Mouse (Mus musculus) cerebellum, postnatal 25 days (tissue): Measurements from ENCODE around the gene Itprid2.
"Not testable (repeated sequence)": the region's sequence is repeated elsewhere in the genome, so short reads cannot be mapped to it uniquely, and the experiment has no call there.

ENCODE experiments used
- DNase-seq, 2 experiments: peaks; one replicate each; pipeline ENCODE4 v3.0.0; 2021; ENCODE audit warnings: mixed read lengths in 2 of 2

Gene Itprid2

DNA sequence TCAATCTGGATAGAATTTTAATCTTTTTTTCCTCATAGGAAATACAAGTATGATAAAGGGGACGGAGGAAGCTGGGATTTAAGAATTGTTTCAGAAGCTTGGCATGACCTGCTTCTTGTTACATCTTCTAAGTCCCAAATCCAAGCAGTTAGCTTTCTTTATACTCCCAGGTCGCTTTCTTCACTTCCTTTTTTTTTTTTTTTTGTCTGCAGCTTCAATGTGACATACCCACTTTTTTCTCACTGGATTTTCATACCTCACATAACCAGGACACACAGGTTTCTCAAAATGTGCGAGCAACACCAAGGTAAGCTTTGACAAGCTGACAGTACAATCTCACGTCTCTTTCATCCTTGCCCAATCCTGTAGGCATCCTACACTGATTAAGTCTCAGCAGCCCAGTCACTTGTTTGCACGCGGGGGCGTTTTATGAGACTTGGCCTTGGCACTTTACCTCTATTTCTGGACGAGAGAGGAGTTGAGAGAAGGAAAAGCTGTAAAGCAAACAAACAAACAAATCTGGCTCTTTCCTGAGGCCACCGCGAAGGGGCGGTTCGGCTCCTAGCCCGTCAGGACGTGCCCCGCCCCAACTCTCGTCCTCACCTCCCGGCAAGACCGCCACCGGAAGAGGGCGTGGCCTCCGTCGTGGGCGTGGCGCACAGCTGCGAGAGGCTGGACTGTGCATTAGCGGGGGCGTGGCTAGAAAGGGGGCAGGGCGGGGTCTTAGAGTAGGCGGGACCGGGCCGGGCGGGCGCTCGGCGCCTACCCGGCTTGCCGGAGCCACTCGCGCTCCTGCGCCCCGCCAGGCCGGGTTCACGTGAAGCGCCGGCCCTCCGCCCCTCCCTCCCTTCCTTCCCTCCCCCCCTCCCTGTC lies at the start of gene Itprid2:
Itprid2 (plus strand) TSS at position 825 of the 873 bp plus-strand sequence.
- peak; percentile 97 to 100 for DNase-seq

DNA sequence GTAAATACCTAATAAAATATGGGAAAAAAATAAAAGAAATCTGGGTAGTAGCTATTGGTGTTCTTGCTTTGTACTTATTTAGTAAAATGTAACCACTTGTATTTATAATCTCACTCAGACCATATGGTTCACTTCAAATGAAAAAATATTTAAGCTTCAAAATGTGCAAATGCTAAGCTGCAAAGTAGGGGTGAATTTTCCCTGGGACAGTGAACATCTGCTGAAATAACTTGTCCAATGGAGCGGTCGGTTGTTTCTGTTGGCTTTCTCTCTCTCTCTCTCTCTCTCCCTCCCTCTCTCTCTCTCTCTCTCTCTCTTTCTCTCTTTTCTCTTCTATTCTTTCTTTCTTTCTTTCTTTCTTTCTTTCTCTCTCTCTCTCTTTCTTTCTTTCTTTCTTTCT lies 39.0 kb upstream of the Itprid2 start:
- DNase-seq, result no peak

DNA sequence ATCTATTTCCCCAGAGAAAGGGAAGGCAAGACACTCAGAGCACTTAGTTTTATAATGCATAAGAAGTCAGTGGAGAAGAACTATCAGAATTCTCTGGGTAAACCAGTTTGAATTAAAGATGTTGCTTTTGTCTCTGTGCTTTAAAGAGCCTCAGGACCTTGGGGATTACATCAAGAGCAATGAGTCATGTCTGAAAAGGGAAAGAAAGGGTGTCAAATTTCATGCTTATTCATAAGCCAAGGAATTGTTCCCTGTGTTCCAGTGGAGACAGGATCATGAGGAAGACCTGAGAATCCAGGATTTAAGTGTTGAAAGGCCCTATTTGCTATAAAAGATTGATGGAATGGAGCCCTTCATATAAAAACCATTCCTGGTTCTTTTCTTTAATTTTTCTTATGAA lies 38.1 kb upstream of the Itprid2 start:
- DNase-seq, result no peak

DNA sequence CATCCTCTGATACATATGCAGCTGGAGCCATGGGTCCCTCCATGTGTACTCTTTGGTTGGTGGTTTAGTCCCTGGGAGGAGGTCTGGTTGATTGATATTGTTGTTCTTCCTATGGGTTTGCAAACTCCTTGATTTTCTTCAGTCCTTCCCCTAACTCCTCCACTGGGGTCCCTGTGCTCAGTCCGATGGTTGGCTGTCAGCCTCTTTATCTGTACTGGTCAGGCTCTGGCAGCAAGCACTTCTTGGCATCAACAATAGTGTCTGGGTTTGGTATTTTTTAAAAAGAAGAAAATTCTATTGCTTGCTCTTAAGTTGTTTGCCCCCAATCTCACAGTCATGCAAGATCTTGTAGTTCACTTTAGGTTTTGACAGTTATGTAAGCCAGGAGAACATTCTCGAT lies 34.0 kb upstream of the Itprid2 start:
- DNase-seq, result not testable (repeated sequence)

DNA sequence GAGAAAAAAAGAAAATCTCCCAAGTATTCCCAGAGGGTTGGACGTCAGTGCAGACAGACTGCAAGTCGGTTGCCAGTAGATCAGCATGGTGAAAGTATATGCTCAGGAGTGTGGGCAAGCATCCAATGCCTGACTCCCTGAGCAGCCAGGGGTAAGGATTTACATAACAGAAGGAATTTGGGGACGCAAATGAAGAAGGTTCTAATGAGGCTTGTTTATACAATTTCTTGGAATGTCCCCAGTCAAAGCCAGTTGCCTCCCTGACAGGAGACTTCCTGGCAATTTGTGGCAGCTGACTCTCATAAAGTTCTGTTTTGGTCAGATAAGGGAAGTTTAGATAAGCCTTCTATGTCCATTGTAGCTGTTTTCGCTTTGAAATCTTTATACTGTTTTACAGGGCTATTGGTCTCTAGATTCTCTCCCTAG lies 33.4 kb upstream of the Itprid2 start:
- peak; percentile 28 to 57 for DNase-seq

DNA sequence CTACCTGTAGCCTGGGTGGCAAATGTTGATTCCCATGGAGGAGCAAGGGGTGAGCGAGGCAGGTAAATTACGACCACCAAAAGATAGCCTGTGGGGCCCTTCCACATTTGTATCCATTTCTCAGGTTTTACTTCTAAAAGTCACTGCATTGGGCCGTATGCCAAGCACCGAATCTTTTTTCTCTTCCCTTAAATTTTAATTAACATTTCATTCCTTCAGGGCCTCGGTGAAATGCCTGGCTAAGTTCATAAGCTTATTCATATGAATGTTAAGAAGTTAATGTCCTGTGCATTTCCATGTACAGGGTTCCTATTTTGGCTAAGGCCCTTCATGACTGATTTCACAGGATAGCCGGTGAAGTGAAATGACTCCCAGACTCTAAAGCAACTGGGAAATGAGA lies 32.8 kb upstream of the Itprid2 start:
- peak in 1 of 2 experiments; percentile 5 for DNase-seq

DNA sequence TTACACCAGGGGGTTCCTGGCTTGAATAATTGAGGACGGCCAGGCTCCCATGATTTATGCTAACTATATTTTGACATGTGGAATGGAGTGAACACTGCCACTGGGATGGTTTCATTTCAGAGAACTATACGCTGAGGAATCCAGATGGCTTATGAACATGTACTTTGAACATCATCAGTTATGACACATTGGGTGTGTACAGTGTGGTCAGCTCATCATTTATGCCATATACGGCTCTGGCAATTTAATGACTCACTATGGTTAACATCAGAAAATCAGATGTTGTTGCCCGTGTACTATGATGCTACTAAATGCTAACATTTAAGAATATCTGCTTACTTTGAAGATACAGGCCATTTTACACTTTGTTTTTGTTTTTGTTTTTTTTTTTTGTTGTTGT lies 31.8 kb upstream of the Itprid2 start:
- no peak for DNase-seq

DNA sequence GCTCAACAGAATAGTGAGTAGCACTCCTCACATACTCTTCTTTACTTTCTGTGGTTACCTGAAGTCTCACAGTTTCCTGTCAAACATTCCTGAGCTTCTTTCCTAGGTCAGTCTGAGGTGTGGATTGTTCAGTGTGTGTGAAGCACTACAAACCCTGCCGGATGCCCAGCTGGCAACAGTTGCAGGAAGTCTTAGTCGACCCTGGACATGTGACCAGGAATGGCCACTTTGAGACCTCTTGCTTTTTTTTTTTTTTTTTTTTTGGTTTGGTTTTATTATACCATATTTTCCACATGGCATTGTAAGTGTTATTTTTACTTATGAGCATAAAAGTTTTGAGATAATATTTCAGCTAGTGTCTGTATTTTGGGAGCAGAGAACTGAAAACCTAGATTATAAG lies 29.1 kb upstream of the Itprid2 start:
- DNase-seq, result no peak

DNA sequence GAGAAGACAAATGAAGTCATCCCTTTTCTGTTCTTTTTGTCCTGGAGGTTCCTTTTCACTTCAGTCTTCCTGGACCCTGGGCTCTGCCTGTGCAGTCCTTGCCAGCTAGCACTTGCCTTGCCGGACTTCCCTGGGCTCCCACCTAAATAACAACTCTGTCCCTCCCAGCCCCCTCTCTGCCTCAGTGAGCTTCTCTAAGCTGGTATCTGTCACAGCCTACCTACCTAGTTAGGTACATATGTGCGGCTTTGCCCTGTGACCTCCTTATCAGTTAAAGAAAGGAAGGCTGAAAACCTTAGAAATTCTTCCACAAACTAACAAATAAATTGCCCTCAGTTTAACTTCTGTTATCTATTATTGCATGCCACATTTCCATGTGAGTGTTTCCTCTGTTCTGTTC lies 28.0 kb upstream of the Itprid2 start:
- no peak for DNase-seq

DNA sequence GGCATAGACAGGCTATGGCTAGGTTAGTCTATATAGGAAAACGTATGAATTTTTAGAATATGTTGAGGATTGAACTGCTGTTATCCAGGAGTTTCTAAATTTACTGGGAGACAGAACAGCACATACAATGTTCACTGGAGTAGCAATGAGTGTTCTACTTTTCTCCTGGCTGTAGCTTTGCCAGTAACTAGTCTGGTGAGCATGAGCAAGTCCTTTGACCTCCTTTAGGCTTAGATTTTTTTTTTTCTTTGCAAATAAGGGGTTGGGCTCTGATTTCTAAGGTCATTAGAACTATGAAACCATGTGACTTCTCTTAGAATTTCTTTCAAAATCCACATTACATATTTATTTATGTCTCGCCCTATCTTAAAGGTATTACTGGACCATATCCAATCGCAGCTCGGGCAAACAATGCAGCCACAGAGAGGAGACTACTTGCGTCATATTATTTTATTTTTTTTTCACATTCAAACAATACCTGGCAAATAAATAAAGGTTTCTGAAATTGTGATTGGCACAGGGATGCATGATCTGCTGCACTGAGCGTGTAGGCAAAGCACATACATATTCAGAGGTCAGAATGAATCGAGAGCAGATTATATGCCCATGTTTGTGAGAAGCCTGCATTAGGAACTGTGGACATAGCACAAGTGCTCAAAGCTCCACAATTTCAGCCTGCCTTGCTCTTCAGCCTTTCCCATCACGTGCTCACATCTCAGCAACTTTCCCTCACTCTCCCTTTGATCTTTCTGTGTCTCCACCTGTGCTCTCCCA lies 26.7 kb upstream of the Itprid2 start:
- no peak for DNase-seq

DNA sequence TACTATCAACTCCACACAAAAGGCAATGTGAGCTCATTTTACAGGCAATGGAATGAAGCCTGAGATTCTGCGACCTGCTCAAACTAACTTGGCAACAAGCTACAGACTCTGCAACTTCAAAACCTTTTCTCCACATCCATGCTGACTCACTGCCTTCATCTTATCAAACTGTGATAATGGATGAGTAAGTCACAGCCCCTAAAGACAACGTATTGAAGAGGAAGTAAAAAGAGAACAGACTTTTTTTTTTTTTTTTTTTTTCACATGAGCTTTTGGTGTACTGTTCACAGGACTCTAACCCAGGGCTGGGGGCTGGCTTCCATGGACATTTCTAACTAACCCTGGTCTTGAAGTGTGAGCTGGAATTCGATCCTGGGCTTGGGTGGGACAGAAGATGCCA lies 24.3 kb upstream of the Itprid2 start:
- no peak for DNase-seq

DNA sequence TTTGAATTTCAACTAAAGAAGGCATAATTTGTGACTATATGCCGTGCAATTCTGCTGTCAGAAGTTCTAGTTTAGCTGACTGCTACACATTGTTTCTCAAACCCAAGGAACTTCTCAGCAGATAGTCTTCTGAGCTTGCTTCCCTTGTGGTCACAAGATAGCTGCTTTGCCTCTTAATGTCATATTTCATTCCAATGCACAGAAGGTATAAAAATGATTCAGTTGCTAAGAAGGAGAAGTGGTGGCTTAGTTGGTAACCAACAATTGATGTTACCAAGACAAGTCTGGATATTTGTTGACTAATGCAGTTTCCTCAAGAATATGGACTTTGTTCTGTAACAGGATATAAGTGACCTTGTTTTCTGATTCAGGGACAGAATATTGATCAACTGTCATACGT lies 17.0 kb upstream of the Itprid2 start:
- DNase-seq, result no peak

DNA sequence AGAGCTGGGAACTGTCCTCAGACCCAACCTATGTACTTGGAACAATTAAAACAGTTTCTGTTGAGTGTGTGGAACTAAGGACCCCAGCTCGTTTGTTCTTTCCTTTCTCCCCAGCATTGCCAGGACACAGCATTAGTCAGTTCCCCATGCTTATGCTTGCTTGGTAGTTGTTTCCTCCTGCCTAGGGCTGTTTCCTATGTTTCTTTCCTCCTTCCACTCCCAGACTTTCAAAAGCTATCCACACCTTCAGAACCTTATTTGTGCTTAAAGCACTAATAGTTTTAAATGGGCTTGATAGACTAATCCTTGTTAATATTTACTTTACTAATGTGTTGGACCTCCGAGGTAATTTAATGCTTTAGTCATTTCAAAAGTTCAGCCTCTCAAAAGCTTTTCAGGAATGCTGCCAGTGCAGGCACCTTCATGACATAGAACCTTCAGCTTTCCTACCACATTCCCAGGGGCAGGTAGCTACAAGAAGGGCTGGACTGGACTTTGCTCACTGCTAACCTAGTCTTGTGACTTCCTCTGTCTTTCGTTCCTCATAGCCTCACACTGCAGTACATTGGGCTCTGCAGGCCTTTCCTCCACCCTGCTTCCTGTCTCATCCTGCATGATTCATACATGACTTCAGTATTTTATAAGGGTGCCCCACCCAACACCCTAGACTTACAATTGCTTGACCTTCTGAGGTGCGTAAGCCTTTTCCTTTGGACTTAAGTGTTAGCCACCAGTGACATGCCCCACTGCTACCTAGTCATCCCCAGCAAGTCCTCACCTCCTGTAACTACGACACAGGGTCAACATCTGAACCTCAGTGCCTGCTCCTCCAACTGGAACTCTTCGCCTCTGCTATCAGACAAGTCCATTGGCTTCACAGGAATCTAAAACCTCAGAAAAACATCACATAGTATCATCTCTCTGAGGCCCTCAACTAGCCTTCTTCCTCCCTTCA lies 16.3 kb upstream of the Itprid2 start:
- DNase-seq, result no peak

DNA sequence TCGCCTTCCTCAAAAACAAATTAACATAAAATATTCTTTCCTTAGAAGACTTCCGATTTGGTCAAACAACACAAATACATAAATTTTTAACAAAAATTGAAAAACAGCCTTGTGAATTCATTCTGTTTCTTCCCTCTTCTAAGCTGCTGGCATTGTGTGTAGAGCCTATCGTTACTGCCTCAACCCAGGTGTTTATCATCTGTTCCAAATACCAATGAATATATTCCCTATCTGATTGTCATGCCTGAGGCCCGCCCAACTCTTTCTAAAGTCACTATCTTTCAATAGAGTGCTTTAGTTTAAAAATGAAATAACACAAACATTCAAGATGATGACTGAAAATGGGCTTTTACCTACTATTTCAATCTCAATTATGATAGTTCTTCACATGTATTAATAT lies 11.9 kb upstream of the Itprid2 start:
- no peak for DNase-seq

DNA sequence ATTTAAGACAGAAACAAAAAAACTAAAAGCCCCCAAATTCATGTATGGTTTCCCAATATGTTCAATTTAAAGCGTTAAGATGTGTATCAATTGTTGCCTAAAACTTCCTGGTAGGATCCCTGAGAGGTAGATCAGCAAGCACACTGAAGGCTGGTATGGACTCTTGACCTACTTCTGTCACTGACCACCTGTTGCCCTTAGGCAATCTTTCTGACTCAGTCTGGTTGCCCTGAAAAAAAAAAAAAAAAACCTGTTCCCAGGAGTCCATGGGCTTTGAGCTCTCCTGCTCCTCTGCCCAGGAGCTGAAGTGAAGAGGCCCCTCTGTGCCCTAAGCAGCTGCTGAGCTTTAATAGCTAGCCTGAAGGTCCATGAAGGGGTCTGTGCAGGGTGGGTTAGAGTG lies 7.5 kb upstream of the Itprid2 start:
- no peak for DNase-seq

DNA sequence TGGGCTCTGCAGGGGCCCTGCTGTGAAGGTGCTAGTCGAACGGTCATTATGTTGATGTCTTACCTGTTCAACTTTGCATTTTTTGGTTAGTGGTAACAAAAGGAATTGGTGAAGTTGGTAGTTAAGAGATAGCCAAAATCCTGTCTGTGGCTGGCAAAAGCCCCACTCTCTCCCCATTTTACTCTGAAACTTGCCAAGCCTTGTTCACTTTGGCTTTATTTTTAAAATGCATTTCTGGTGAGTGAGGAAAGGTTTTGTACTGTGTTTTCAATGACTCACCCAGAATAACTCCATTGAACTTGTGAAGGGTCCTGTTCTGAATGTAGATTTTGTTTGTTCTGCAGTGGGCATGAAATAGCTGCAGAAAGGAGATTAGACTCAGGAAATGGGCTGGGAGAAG lies 4.9 kb upstream of the Itprid2 start:
- no peak for DNase-seq

DNA sequence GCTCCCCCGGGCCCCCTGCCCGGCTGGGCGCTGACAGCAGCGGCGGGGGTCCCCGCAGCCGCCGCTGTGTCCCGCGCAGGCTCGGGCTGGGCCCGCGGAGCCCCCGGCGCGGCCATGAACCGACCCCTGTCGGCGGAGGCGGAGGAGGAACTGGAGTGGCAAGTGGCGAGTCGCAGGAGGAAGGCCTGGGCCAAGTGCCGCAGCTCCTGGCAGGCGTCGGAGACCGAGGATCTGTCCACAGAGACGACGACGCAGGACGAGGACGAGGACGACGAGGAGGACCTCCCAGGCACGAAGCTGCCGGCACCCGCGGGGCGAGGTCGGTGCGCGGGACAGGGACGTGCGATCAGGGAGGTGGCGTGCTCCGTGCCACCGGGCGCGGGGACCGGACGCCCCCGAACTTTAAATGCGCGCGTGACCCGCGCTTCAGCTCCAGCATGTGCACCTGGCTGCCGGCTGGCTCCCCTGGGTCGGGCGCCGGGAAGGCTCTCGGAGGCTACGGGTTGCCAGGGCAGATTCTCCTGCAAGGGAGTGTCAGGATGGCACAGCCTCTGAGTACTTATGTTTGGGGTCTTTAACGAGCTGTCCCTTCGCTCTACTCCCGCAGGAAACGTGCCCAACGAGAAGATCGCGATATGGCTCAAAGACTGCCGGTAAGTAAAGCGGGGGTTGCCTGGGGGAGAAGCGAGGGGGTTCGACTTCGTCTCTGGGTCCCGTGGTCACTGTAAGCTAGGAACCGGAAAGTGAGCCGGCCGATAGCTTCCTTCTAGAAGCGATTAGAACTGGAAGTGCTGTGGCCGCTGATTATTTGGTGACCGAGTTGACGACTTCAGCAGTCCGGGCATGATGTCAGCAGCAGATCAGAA lies 507 bp downstream of the Itprid2 start:
- peak; percentile 83 to 84 for DNase-seq

DNA sequence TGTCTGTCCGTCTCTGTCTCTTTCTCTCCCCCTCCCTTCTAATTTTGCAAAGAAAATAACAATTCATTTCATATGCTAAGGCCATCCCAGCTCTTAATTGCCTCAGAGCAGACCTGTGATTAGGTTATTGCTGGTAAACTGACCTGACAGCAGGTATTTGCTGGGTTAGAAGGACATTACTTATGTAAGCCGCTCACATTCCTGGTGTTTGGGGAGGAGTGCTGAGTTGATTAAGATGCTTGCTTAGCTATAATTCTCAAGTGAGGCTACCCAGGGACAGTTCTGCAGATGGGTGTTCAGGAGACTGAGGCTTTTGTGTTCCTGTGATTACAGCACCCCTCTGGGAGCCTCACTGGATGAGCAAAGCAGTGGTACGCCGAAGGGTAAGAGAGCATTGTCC lies 3.8 kb downstream of the Itprid2 start:
- DNase-seq, result no peak

DNA sequence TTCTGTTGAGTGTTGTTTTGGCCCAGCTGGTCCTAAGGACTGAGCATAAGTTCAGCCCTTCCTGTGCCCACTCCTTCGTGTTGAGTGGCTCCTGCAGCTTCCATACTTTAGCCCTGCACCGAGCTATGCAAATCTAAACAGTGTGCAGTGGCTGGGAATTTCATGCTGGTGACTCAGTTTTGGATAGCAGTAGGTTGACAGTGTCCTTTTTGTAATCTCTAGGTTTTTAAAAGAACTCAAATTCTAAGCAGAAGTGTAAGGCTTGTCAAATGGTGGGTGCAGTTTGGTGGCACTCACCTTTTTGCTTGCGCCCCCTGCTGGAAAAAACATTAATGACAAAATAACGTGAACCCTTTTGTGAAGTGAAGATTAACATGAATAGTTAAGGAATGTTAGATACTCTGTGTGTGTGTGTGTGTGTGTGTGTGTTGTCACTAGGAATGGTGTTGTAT lies 11.1 kb downstream of the Itprid2 start:
- DNase-seq, result peak; percentile 40 to 75

DNA sequence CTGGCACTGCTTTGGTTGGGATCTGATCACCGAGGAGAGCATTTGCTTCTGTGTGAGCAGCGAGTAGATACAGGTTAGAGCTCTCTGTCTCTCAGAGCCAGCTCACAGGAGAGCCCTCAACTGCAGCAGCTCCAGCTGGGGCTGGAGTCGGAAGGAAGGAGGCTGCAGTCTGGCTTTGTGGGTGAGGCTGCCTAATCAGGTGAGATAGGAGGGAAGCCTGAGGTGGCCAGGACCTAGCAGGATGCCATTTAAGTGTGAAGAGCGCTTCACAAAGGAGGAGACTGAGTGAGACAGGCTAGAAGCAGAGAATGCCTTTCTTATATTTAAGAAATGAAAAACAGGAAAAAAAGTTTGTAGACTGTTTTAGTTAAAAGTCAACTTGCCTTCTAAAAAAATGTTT lies 11.9 kb downstream of the Itprid2 start:
- no peak for DNase-seq

DNA sequence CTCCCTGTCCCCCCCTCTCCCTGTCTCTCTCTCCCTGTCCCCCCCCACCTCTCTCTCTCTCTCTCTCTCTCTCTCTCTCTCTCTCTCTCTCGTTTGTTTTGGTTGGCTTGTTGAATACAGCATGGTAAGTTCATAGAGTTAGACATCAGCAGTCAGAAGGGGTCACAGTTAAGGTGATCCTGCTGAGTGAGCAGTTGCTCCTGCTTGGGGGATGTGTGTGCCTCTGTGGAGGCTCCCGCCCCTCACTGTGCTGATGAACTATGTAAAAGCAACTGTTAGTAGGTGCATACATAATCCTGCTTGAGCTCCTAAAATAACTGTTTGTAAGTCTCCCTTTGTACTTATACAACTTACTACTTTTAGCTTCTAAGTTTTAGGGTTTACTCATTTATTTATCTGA lies 12.6 kb downstream of the Itprid2 start:
- DNase-seq, result no peak

DNA sequence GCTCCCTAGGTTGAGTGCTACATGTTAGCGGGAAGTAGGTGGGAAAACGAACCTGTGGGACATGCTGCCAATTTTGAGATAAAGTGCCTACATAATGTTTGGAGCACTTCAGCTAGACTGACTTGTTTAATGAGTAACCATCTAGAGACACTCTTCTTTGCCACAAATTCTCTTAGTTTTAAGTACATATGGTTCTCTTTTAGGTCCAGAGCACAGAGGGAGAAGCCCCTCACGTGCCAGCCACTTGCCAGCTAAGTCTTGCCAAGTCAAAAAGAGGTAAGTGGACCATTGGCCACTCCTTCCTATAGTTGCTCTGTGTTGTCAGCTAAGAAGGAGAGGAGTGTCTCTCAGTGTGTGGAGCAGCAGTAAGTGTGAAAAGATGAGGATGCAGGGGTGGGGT lies 16.0 kb downstream of the Itprid2 start:
- no peak for DNase-seq
